Mouse (Mus musculus) embryonic facial prominence, embryonic 11.5 days (tissue): ENCODE measurements around the gene Selplg. TPM values are rescaled to one million over a fixed set of nuclear protein-coding genes. Genes with fewer than 3 reads are reported as not detected.

Source experiments
- ATAC-seq: fragments of 200-750 bp; cut with Nextera tagmentation; replicated peaks from 2 replicates; pipeline ENCODE4 v1.8.0; 2017; ENCODE audit warnings: low read depth; ENCODE audit not compliant: insufficient number of reproducible peaks, low FRiP score, low TSS enrichment
- DNase-seq: peaks from one replicate; pipeline ENCODE4 v3.0.0-alpha.2; 2015; ENCODE audit warnings: low spot score
- H3K27ac ChIP-seq: fragments of 300-500 bp; sonication (generic); replicated peaks from 2 replicates; pipeline ENCODE4 v1.5.1; 2014; ENCODE audit warnings: mild to moderate bottlenecking, low read depth, low read length, control low read depth
- H3K27me3 ChIP-seq: fragments of 300-500 bp; sonication (generic); 2 replicates; pipeline ENCODE4 v1.6.1; 2014; ENCODE audit warnings: mild to moderate bottlenecking, low read length, moderate library complexity, mixed read lengths; ENCODE audit not compliant: control insufficient read depth, insufficient read depth
- H3K36me3 ChIP-seq: fragments of 300-500 bp; sonication (generic); replicated peaks from 2 replicates; pipeline ENCODE4 v1.6.1; 2014; ENCODE audit warnings: low read depth, mild to moderate bottlenecking, low read length, moderate library complexity, mixed read lengths; ENCODE audit not compliant: control insufficient read depth, insufficient read depth
- H3K4me1 ChIP-seq: fragments of 300-500 bp; sonication (generic); 2 replicates; pipeline ENCODE4 v1.6.1; 2014; ENCODE audit warnings: low read length, mixed read lengths; ENCODE audit not compliant: control insufficient read depth, insufficient read depth
- H3K4me2 ChIP-seq: fragments of 300-500 bp; sonication (generic); 2 replicates; pipeline ENCODE4 v1.6.1; 2014; ENCODE audit warnings: low read depth, mild to moderate bottlenecking, control low read depth, low read length, moderate library complexity
- H3K4me3 ChIP-seq: fragments of 300-500 bp; sonication (generic); 2 replicates; pipeline ENCODE4 v1.5.1; 2014; ENCODE audit warnings: low read depth, low read length, control low read depth
- H3K9ac ChIP-seq: fragments of 300-500 bp; sonication (generic); replicated peaks from 2 replicates; pipeline ENCODE4 v1.6.1; 2014; ENCODE audit warnings: mild to moderate bottlenecking, control low read depth, low read length
- H3K9me3 ChIP-seq: fragments of 300-500 bp; sonication (generic); replicated peaks from 2 replicates; pipeline ENCODE4 v1.6.1; 2016; ENCODE audit warnings: mild to moderate bottlenecking, low read length, inconsistent platforms, mixed read lengths; ENCODE audit not compliant: control insufficient read depth
- WGBS: fragments of 180-500 bp; shearing (Covaris S2); extraction: QIAGEN DNeasy Blood & Tissue Kit; methylation state at CpG from one replicate; pipeline ENCODE4 v1.1.7; 2014; 5-methylcytosine and 5-hydroxymethylcytosine counted together
- polyA plus RNA-seq: library from polyadenylated mRNA; unstranded; fragments of >200 nt; fragmentation: Nextera tagmentation; extraction: Ambion mirVana; gene quantifications from 2 replicates; pipeline ENCODE4 v1.2.1, GENCODE M21; 2014

Gene Selplg
- polyA plus RNA-seq, 1 experiment from 2014 or later, result 2.0 TPM

DNA sequence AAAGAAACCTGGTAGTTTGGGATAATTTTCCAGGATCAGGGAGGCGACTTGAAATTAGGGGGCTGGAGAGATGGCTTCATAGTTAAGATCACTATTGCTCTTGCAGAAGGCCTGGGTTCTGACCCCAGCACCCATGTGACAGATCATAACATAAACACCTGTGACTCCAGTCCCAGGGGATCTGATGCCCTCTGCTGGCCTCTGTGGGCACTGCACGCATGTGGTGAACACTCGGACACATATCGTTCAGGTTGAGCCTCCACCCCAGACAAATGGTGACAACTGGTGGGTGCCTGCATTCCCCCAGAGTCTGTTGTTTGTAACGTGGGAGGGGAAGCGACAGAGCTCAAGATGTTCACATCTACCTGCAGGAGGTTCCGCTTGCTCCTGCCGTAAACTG, 28.9 kb upstream of the Selplg start:
- H3K4me2 ChIP-seq, result no peak overlapping the region
- H3K4me3 ChIP-seq, result no peak overlapping the region
- H3K4me1 ChIP-seq, result no peaks in the 10 kb centered on the region; the same call in none of the 2 replicates
- no peak for DNase-seq
- no peak for ATAC-seq
- H3K9me3 ChIP-seq, result no peaks in the 10 kb centered on the region
- no peak overlapping the region for H3K9ac ChIP-seq
- no peaks in the 10 kb centered on the region for H3K27me3 ChIP-seq
- no peaks in the 10 kb centered on the region for H3K36me3 ChIP-seq
- H3K27ac ChIP-seq, result no peak overlapping the region
- 91% methylated on average over 8 of the region's 8 CpGs for WGBS

DNA sequence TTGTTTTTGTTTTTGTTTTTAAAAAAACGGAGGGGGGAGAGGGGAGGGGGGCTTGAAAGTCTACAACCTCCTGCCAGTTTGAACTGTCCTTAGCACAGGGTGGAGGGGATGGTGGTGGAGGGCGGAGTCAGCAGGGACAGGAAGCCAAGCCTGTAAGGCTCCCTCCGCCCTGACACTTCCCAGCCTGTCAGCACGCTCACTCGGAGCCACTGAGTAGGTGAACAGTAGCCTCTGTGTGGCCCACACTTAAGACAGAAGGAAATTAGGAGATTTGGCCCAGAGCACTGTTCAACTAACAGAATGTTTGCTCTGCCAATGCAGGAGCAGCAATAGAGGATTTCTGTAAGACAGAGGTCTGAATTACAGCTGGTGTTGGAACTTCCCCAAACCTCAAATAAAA, 26.5 kb upstream of the Selplg start:
- whole genome bisulfite sequencing, result 28% methylated on average over 5 of the region's 5 CpGs

DNA sequence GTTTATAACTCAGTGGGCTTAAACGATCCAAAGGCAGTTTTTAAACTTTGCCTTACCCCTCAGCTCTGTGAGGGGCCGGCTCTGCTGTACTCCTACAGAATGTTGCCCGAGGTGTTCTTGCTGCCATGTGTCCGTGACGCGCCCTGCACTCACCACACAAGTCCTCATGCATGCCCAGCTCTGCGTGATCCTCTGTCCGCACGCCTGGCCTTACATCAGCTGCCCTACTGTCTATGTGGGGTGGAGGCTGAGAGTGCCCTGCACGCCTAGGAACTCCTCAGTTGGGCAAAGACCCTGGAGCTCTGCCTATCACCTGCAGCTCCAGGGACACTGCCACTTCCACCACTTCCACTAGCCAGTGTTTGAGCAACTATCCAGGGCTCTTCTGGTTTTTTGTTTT, 26.1 kb upstream of the Selplg start:
- Histone ChIP-seq H3K4me1 (no peaks in the 10 kb centered on the region; the same call in none of the 2 replicates), H3K9ac (no peak overlapping the region), H3K9me3 (no peaks in the 10 kb centered on the region), H3K4me3 (no peak overlapping the region), H3K27me3 (no peaks in the 10 kb centered on the region), H3K27ac (no peak overlapping the region), H3K4me2 (no peak overlapping the region), H3K36me3 (no peaks in the 10 kb centered on the region)
- ATAC-seq (no peak), DNase-seq (no peak)
- 74% methylated on average over 10 of the region's 10 CpGs for WGBS

More for the DNA sequence above, 26.5 kb upstream of the Selplg start:
- Histone ChIP-seq H3K36me3 (no peaks in the 10 kb centered on the region), H3K9me3 (no peaks in the 10 kb centered on the region), H3K4me3 (no peak overlapping the region), H3K27ac (no peak overlapping the region), H3K9ac (no peak overlapping the region), H3K4me2 (no peak overlapping the region), H3K4me1 (no peaks in the 10 kb centered on the region; the same call in none of the 2 replicates), H3K27me3 (no peaks in the 10 kb centered on the region)
- ATAC-seq (no peak), DNase-seq (no peak)

DNA sequence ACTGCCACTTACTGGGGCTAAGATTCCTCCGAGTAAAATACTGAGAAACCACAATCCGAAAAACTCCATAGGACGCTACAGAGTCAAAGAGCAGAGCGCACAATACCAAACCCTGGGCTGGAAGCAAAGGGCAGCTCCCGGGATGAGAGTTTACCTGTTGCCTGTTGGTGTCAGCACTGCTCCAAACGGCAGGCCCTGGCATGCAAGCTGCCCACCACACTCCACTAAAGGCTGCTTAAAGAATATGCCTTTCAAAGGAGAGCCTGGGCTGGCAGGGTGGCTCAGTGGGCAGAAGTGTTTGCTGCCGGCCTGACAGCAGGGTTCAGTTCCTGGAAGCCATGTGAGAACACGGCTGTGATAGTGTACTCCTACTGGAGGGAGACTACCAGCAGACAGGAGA, 25.2 kb upstream of the Selplg start:
- Histone ChIP-seq H3K9me3 (no peaks in the 10 kb centered on the region), H3K36me3 (no peaks in the 10 kb centered on the region), H3K4me1 (no peaks in the 10 kb centered on the region; the same call in none of the 2 replicates), H3K27ac (no peak overlapping the region), H3K4me3 (no peak overlapping the region), H3K27me3 (no peaks in the 10 kb centered on the region), H3K4me2 (no peak overlapping the region), H3K9ac (no peak overlapping the region)
- WGBS, result 61% methylated on average over 8 of the region's 8 CpGs
- DNase-seq (no peak), ATAC-seq (no peak)

DNA sequence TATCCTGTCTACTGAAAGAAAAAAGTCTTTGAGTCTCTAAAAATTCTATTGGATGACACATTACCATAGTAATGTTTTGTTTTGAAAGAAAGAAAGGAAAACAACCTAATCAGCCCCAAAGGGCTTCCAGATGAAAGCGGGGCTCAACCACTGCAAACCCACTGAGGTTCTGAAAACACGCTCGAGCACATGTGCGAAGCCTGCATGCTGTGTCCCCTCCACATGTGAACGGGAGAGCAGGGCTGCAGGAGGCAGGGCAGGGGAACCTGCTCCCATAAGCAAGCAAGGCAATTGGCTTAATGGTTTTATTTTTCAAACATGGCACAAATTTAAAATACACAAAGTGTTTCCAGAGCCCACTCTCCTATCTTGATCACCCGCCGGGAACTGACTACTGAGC, 24.2 kb upstream of the Selplg start:
- no peak overlapping the region for H3K9ac ChIP-seq

DNA sequence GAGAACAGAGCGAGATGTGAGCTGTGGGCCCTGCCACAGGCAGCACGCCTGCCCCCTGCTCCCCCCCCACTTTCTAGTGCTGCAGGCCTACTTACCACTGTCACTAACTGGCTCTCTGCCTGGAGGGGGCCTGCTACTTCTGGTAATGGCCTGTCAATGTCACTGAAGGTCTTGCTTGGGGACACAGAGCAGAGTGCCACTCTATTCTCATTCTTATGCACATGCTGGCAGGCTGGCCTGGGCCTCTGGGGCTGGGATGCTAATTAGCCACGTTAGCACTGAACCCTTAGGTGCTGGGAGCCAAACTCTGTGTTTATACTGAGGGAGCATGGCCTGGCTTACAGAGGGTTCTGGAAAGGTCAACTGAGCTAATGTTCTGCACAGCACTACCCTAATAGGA, 23.3 kb upstream of the Selplg start:
- H3K9ac ChIP-seq, result no peak overlapping the region
- H3K4me1 ChIP-seq, result no peaks in the 10 kb centered on the region; the same call in none of the 2 replicates
- no peak overlapping the region for H3K27ac ChIP-seq
- no peaks in the 10 kb centered on the region for H3K36me3 ChIP-seq
- no peaks in the 10 kb centered on the region for H3K27me3 ChIP-seq
- 47% methylated on average over 3 of the region's 3 CpGs for WGBS
- no peak overlapping the region for H3K4me3 ChIP-seq
- DNase-seq (no peak), ATAC-seq (peak; percentile 45; the same call in 1 of the 2 replicates)
- H3K9me3 ChIP-seq, result no peaks in the 10 kb centered on the region
- H3K4me2 ChIP-seq, result no peak overlapping the region

More for the DNA sequence above, 24.2 kb upstream of the Selplg start:
- H3K4me1 ChIP-seq, result no peaks in the 10 kb centered on the region; the same call in none of the 2 replicates
- no peaks in the 10 kb centered on the region for H3K27me3 ChIP-seq
- no peak overlapping the region for H3K4me3 ChIP-seq
- no peak for ATAC-seq
- no peak overlapping the region for H3K27ac ChIP-seq
- H3K4me2 ChIP-seq, result no peak overlapping the region
- DNase-seq, result no peak
- H3K9me3 ChIP-seq, result no peaks in the 10 kb centered on the region
- 48% methylated on average over 7 of the region's 7 CpGs for WGBS
- no peaks in the 10 kb centered on the region for H3K36me3 ChIP-seq

DNA sequence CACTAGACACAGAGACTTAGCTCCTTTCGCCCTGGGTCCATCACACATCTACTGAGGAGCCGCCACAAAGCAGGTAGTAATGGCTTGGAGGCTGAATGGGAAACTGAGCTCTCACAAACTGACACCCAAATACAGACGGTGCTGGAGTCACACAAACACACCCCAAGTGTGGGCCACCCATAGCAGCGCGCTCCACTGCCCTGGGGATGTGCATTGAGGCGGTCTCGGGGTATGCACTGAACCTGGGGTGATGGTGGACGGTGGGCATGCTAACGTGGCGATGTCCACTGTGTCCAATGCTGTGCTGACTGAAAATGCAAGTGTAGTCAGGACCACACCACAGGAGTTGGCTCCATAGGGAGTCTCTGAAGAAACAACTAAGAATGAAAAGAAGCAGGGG, 22.7 kb upstream of the Selplg start:
- Histone ChIP-seq H3K4me1 (no peaks in the 10 kb centered on the region; the same call in none of the 2 replicates), H3K9me3 (no peaks in the 10 kb centered on the region), H3K4me2 (no peak overlapping the region), H3K36me3 (no peaks in the 10 kb centered on the region), H3K27ac (no peak overlapping the region), H3K27me3 (no peaks in the 10 kb centered on the region), H3K9ac (no peak overlapping the region), H3K4me3 (no peak overlapping the region)
- ATAC-seq (no peak), DNase-seq (no peak)
- 88% methylated on average over 10 of the region's 10 CpGs for WGBS

DNA sequence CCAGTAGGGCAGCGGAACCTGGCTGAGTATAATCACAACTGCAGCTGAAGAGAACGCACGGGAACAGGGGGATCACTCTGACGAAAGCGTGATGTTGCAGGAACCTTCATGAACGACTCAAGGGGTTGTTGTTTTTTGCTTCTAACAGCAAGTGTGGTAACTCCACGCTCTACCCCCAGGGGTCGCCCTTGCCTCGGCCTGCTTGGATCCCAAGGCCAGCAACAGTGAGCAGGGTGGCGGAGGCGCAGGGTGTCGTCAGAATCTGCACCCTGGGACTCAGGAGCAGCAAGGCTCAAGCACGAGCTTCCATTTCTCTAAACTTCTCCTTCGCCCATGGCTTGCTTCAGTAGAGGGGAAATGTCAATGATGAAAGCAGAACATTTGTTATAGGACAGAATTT, 22.1 kb upstream of the Selplg start:
- Histone ChIP-seq H3K9ac (no peak overlapping the region), H3K27me3 (no peaks in the 10 kb centered on the region), H3K4me2 (no peak overlapping the region), H3K36me3 (no peaks in the 10 kb centered on the region; the same call in 1 of the 2 replicates), H3K27ac (no peak overlapping the region), H3K4me3 (no peak overlapping the region), H3K4me1 (no peaks in the 10 kb centered on the region; the same call in none of the 2 replicates), H3K9me3 (no peaks in the 10 kb centered on the region)
- DNase-seq, result peak; percentile 81
- no peak for ATAC-seq
- WGBS, result 47% methylated on average over 14 of the region's 14 CpGs
